Mouse (Mus musculus) brain, embryonic 14.5 days (tissue): Measurements from ENCODE around the gene Fer.

Source experiments
- CTCF ChIP-seq: fragments of 200-500 bp; IDR thresholded peaks from 2 replicates; pipeline ENCODE4 v1.5.1; 2012; ENCODE audit warnings: inconsistent platforms, mild to moderate bottlenecking, moderate library complexity, borderline replicate concordance; ENCODE audit not compliant: insufficient read depth, insufficient read length; ENCODE audit errors: extremely low read depth
- POLR2A ChIP-seq: fragments of 200-500 bp; IDR thresholded peaks from 2 replicates; pipeline ENCODE4 v1.6.1; 2012; ENCODE audit warnings: mild to moderate bottlenecking, inconsistent platforms, borderline replicate concordance; ENCODE audit not compliant: poor library complexity, insufficient read depth, insufficient read length, severe bottlenecking; ENCODE audit errors: extremely low read depth

DNA sequence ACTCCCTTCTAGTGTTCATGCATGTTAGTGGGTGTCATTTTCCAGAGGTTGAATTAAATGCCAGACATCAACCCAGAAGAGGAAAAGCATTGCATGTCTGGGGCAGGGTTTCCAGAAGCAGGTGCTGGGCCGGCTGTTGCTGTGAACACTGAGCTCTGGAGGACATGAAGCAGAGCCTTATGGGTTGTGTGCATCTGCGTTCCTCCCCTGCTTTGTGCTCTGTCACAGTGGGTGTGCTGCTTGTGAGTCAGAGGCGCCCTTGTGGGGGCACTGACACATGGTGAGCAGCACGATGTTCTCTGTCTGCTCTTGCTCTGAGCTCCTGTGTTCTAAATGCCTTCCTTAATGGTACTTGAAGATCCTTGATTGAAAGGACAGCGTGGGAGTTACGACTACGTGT, 182.5 kb downstream of the Fer start:
- TF ChIP-seq CTCF: no peak
- no peak for TF ChIP-seq POLR2A
